Mouse (Mus musculus) liver, adult 2 months (tissue): ENCODE results near the gene Rpap1. TPM values are rescaled to one million over a fixed set of nuclear protein-coding genes. Genes with fewer than 3 reads are reported as not detected.

ENCODE experiments used
- DNase-seq: peaks from one replicate; pipeline ENCODE4 v3.0.0-alpha.2; 2011; ENCODE audit warnings: low read depth, low spot score; ENCODE audit errors: extremely low read depth
- H3K27ac ChIP-seq: fragments of 200-500 bp; replicated peaks from 2 replicates; pipeline ENCODE4 v1.5.1; 2012; ENCODE audit warnings: low read depth, mild to moderate bottlenecking, control low read depth, inconsistent platforms, low read length; ENCODE audit not compliant: insufficient read depth
- H3K27me3 ChIP-seq: fragments of 200-500 bp; 2 replicates; pipeline ENCODE4 v1.6.1; 2012; ENCODE audit warnings: mild to moderate bottlenecking, moderate library complexity, low read length, inconsistent platforms; ENCODE audit not compliant: control insufficient read depth, insufficient read depth
- H3K36me3 ChIP-seq: fragments of 200-500 bp; 2 replicates; pipeline ENCODE4 v1.6.1; 2012; ENCODE audit warnings: low read length, inconsistent platforms; ENCODE audit not compliant: control insufficient read depth, insufficient read depth
- H3K4me1 ChIP-seq: fragments of 200-500 bp; 2 replicates; pipeline ENCODE4 v1.6.1; 2011; ENCODE audit warnings: low read length; ENCODE audit not compliant: control insufficient read depth, insufficient read depth
- H3K4me3 ChIP-seq: fragments of 200-500 bp; 2 replicates; pipeline ENCODE4 v1.5.1; 2011; ENCODE audit warnings: low read depth, mild to moderate bottlenecking, control low read depth, low read length, moderate library complexity; ENCODE audit not compliant: insufficient read depth
- H3K79me2 ChIP-seq: fragments of 200-500 bp; 2 replicates; pipeline ENCODE4 v1.6.1; 2012; ENCODE audit warnings: inconsistent platforms, mild to moderate bottlenecking, low read length, moderate library complexity; ENCODE audit not compliant: control insufficient read depth, insufficient read depth
- H3K9ac ChIP-seq: fragments of 200-500 bp; 2 replicates; pipeline ENCODE4 v1.6.1; 2012; ENCODE audit warnings: low read depth, mild to moderate bottlenecking, control low read depth, inconsistent platforms, low read length
- CTCF ChIP-seq: fragments of 200-500 bp; IDR thresholded peaks from 2 replicates; pipeline ENCODE4 v1.5.1; 2011; ENCODE audit warnings: low read depth, low read length, control low read depth
- POLR2A ChIP-seq: fragments of 200-500 bp; IDR thresholded peaks from 2 replicates; pipeline ENCODE4 v1.6.1; 2011; ENCODE audit warnings: low read length, control low read depth; ENCODE audit not compliant: insufficient read depth; ENCODE audit errors: extremely low read depth
- WGBS: fragments of 180-500 bp; shearing (Covaris S2); methylation state at CpG from one replicate; pipeline ENCODE4 v1.1.7; 2018; 5-methylcytosine and 5-hydroxymethylcytosine counted together
- polyA plus RNA-seq: library from polyadenylated mRNA; depleted of rRNA; stranded (reverse); fragments of >200 nt; gene quantifications from 2 replicates; pipeline ENCODE4 v1.2.3, GENCODE M21; 2012
- total RNA-seq: library from RNA; depleted of rRNA; stranded (reverse); fragments of >200 nt; gene quantifications from 2 replicates; pipeline ENCODE4 v1.2.3, GENCODE M21; 2014

Rpap1 gene
- total and polyA plus RNA-seq, 2 experiments, result 2.4 to 10.5 TPM

DNA sequence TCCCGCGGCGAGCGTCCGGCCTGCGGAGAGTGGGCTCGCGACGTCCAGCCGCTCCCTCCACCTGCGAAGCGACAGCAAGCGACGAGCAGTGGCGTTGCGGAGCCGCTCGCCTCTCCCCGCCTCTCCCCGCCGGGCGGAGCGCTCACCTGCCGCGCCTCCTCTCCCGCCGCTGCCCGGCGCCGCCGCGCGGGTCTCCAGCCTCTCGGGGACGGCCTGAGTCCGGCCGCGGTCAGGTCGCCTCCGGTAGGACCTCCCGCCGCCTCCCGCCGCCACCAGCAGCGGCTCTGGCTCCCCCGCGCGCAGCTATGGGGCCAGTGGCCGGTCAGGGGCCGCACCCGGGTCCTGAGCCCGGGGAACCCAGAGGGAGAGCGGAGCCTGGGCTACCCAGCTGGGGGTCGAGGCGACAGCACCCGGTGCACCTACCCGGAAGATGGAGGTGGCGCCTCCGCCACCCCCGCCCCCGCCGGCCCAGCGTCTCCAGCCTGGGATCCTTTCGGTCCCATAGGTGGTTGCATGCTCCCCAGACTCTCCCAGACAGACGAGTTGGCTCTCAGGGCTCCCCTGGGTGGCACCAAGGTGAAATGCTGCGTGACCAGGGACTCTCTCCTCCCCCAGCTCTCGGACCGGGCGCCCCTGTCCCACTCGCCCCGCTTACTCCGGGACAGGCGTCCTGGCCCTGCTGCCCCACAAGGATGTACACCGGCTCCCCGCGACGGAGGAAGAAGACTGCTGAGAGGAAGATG is 29.1 kb downstream of the Rpap1 start:
- peaks cover 11% of the 10 kb centered on the region for H3K27me3 ChIP-seq

DNA sequence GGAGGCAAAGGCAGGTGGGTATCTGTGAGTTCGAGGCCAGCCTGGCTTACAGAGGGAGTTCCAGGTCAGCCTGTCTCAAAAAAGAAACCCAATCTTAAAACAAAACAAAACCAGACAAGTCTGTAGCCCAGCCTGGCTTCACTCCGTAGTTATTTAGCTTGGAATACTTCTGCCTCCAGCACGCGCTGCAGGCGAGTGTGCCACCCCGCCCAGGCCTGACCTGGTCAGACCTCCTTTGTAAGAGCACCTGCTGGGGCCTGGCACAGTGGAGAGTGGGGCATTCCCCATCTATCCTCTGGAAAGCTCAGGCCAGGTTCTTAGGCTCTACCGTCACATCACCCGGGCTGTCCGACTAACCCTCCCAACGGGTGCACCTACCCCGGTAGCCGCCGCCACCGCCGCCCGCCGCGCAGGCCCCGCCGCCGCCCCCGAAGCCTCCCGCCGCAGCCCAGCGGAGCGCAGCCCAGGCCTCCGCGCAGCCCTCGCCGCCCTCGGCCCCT is 29.7 kb downstream of the Rpap1 start:
- WGBS, result 6% methylated on average over 31 of the region's 31 CpGs
- Histone ChIP-seq H3K36me3 (no peaks in the 10 kb centered on the region), H3K27me3 (peaks cover 11% of the 10 kb centered on the region), H3K9ac (peak overlapping the region; percentile 66), H3K4me1 (peaks cover 7% of the 10 kb centered on the region; the same call in 1 of the 2 replicates), H3K27ac (no peak overlapping the region), H3K4me3 (peak overlapping the region; percentile 61; the same call in 1 of the 2 replicates), H3K79me2 (no peaks in the 10 kb centered on the region)
- TF ChIP-seq CTCF, result no peak
- TF ChIP-seq POLR2A, result no peak
- peak; percentile 15 for DNase-seq

More for the DNA sequence above, 29.1 kb downstream of the Rpap1 start:
- no peak for DNase-seq
- Histone ChIP-seq H3K27ac (no peak overlapping the region), H3K36me3 (no peaks in the 10 kb centered on the region), H3K9ac (peak overlapping the region; percentile 66), H3K4me3 (peak overlapping the region; percentile 61; the same call in 1 of the 2 replicates), H3K4me1 (peaks cover 7% of the 10 kb centered on the region; the same call in 1 of the 2 replicates), H3K79me2 (no peaks in the 10 kb centered on the region)
- no peak for TF ChIP-seq POLR2A
- no peak for TF ChIP-seq CTCF
- under 1% methylated on average over 63 of the region's 77 CpGs for WGBS

DNA sequence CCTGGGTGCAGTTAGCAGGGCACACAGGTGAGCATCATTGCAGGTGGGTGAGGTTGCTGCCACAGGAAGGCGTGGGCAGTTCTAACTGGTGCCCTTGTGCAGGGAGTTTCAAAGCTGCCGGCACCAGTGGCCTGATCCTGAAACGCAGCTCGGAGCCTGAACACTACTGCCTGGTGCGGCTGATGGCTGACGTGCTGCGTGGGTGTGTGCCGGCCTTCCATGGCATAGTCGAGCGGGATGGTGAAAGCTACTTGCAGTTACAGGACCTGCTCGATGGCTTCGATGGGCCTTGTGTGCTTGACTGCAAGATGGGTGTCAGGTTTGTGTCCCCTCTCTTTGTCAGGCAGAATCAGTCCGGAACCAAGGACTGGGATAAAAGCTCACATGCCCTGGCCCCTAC is 38.1 kb downstream of the Rpap1 start:
- Histone ChIP-seq H3K4me1 (peaks cover 3% of the 10 kb centered on the region; the same call in 1 of the 2 replicates), H3K27ac (no peak overlapping the region), H3K79me2 (no peaks in the 10 kb centered on the region), H3K27me3 (no peaks in the 10 kb centered on the region), H3K36me3 (no peaks in the 10 kb centered on the region), H3K4me3 (no peak overlapping the region), H3K9ac (no peak overlapping the region)
- no peak for DNase-seq
- TF ChIP-seq POLR2A (no peak), CTCF (no peak)
- 89% methylated on average over 13 of the region's 13 CpGs for WGBS

DNA sequence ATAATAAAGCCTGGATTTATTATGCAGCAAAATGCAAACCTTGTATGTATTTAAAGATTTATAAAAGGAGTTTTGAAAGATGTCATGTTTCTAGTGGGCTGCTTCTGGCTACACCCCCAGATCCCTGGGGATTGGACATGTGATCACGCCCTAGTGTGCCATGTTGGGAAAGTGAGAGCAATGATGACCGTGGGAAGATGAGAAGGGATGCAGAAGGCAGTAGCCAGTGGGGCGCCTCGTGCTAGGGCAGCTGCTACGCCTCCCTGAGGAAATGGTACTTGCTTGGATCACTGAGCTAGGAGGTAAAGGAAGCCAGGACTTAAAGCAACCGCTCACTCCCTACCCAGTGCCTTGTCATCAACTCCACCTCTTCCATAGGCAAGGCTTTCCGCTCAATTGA is 39.8 kb downstream of the Rpap1 start:
- no peak for TF ChIP-seq CTCF
- TF ChIP-seq POLR2A, result no peak
- no peak overlapping the region for H3K27ac ChIP-seq
- no peak overlapping the region for H3K4me3 ChIP-seq
- H3K4me1 ChIP-seq, result peaks cover 12% of the 10 kb centered on the region; the same call in 1 of the 2 replicates
- DNase-seq, result no peak
- no peaks in the 10 kb centered on the region for H3K36me3 ChIP-seq
- no peaks in the 10 kb centered on the region for H3K79me2 ChIP-seq
- 89% methylated on average over 7 of the region's 7 CpGs for WGBS
- H3K27me3 ChIP-seq, result peaks cover 8% of the 10 kb centered on the region
- H3K9ac ChIP-seq, result no peak overlapping the region

DNA sequence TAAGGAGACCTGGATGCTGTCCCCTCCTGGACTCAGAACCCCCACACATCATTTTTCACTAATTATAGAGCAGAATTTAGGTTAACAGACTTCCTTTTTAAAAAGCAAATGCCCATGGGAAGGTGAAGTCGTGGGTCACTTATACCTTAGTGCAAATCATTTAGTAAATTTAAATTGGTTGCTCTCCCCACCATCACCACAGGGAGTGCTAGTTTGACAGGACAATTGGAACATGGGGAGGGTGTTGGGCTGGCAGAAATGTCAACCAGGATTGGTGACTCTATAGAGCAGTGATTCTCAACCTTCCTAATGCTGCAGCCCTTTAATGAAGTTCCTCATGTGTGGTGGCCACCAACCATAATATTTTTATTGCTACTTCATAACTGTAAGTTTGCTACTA is 42.1 kb downstream of the Rpap1 start:
- H3K27ac ChIP-seq, result no peak overlapping the region

More for the DNA sequence above, 42.1 kb downstream of the Rpap1 start:
- Histone ChIP-seq H3K27me3 (peaks cover 8% of the 10 kb centered on the region), H3K9ac (no peak overlapping the region), H3K4me1 (peaks cover 14% of the 10 kb centered on the region; the same call in 1 of the 2 replicates), H3K79me2 (no peaks in the 10 kb centered on the region), H3K36me3 (no peaks in the 10 kb centered on the region), H3K4me3 (no peak overlapping the region)
- 10% methylated on average over 1 of the region's 1 CpGs for WGBS
- no peak for TF ChIP-seq POLR2A
- peak; percentile 37 for TF ChIP-seq CTCF
- DNase-seq, result peak; percentile 18
